Mouse (Mus musculus): ENCODE data around the gene Zfp821. TPM values are rescaled to one million over a fixed set of nuclear protein-coding genes. Genes with fewer than 3 reads are reported as not detected.
A peak's percentile ranks its signal among the peaks of the same experiment; 100 is the strongest.

Gene Zfp821
- polyA plus RNA-seq, 1 experiment from 2014 or later = 45.3 TPM

GRCm38 (mm10) chr8:109682120-109682519 is 23.2 kb upstream of the Zfp821 start:
- 97% methylated on average over 5 of the region's 5 CpGs for WGBS
- H3K36me3 ChIP-seq (ENCODE audit: control insufficient read depth, insufficient read depth, low read length) = peaks cover 27% of the 10 kb centered on the region
- no peaks in the 10 kb centered on the region for H3K4me1 ChIP-seq (ENCODE audit: control insufficient read depth, insufficient read depth, low read length)
- H3K9me3 ChIP-seq (ENCODE audit: control insufficient read depth, low read length) = no peaks in the 10 kb centered on the region
- H3K9ac ChIP-seq (ENCODE audit: low read length) = no peak overlapping the region
- no peak overlapping the region for H3K27ac ChIP-seq (replicated peaks; ENCODE audit: low read depth, low read length)
- no peak for DNase-seq (ENCODE audit: low spot score)
- ATAC-seq (ENCODE audit: insufficient number of reproducible peaks, low FRiP score, low TSS enrichment, low read depth) = no peak
- no peak overlapping the region for H3K4me3 ChIP-seq (ENCODE audit: low read depth, low read length)
- H3K27me3 ChIP-seq (ENCODE audit: control insufficient read depth, insufficient read depth, low read length) = no peaks in the 10 kb centered on the region
- no peak overlapping the region for H3K4me2 ChIP-seq (ENCODE audit: low read depth, severe bottlenecking)

DNA sequence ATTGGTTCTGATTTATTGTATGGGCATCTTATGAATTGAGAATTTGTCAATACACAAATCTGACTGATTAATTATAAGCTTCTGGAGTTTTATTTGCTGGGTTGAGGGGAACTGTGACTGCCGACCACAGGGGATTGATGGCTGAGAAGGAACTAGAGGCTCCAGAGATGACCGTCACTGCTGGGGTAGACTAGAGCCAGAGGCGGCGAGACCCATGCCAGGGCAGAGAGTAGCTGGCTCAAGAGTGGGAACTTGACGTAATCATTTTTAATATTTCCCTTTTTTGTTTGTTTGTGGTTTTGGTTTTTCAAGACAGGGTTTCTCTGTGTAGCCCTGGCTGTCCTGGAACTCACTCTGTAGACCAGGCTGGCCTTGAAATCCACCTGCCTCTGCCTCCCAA is 18.1 kb upstream of the Zfp821 start:
- ATAC-seq (ENCODE audit: insufficient number of reproducible peaks, low FRiP score, low TSS enrichment, low read depth) (no peak), DNase-seq (ENCODE audit: low spot score) (no peak)
- H3K9ac ChIP-seq (ENCODE audit: low read length) = no peak overlapping the region
- no peaks in the 10 kb centered on the region for H3K27me3 ChIP-seq (ENCODE audit: control insufficient read depth, insufficient read depth, low read length)
- no peaks in the 10 kb centered on the region for H3K9me3 ChIP-seq (ENCODE audit: control insufficient read depth, low read length)
- 96% methylated on average over 5 of the region's 5 CpGs for WGBS
- no peak overlapping the region for H3K27ac ChIP-seq (replicated peaks; ENCODE audit: low read depth, low read length)
- no peak overlapping the region for H3K4me2 ChIP-seq (ENCODE audit: low read depth, severe bottlenecking)
- H3K4me1 ChIP-seq (ENCODE audit: control insufficient read depth, insufficient read depth, low read length) = peaks cover 13% of the 10 kb centered on the region
- peaks cover 3% of the 10 kb centered on the region for H3K36me3 ChIP-seq (ENCODE audit: control insufficient read depth, insufficient read depth, low read length)
- H3K4me3 ChIP-seq (ENCODE audit: low read depth, low read length) = no peak overlapping the region

- 60% methylated on average over 5 of the region's 5 CpGs for WGBS
- no peak overlapping the region; the same call in 1 of the 2 replicates for H3K9ac ChIP-seq (ENCODE audit: low read length)
- no peak overlapping the region for H3K27ac ChIP-seq (replicated peaks; ENCODE audit: low read depth, low read length)
- H3K4me1 ChIP-seq (ENCODE audit: control insufficient read depth, insufficient read depth, low read length) = peaks cover 13% of the 10 kb centered on the region
- H3K4me2 ChIP-seq (ENCODE audit: low read depth, severe bottlenecking) = peak overlapping the region; percentile 85
- no peaks in the 10 kb centered on the region for H3K9me3 ChIP-seq (ENCODE audit: control insufficient read depth, low read length)
- DNase-seq (ENCODE audit: low spot score) (peak; percentile 50), ATAC-seq (ENCODE audit: insufficient number of reproducible peaks, low FRiP score, low TSS enrichment, low read depth) (no peak)
- H3K4me3 ChIP-seq (ENCODE audit: low read depth, low read length) = peak overlapping the region; percentile 86
- no peaks in the 10 kb centered on the region for H3K27me3 ChIP-seq (ENCODE audit: control insufficient read depth, insufficient read depth, low read length)
- H3K36me3 ChIP-seq (ENCODE audit: control insufficient read depth, insufficient read depth, low read length) = no peaks in the 10 kb centered on the region
These were observed 13.6 kb upstream of the Zfp821 start for GRCm38 (mm10) chr8:109691769-109692168.

DNA sequence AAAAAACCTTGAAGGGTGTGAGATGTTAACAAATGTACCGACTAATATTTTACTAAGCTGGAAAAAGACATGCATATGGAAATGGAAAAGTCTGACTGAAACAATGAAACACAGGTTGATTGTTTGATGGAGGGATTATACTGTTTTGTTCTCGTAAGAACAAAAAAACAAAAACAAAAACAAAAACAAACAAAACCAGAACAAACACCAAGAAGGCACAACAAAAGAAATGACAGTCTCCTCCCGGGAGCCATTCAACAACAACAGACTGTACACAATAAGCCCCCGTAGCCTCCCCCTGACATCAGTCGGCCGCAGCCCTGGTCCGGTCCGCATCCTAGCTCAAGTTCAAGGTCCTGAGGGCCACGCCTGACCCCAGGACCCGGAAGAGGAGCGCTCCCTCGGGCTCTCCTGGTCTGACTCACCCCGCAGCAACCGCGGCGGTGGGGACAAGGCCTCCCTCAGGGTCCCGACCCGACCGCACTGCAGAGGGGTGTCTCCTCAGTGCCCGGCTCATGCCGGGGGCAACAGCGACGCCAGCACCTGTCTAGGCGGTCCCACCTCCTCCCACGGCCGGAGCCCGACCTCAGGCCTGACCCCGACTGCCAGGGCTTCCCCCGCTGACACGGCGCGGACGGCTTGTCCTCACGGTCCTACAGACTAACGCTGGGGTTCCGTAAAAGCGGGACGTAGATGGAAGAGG is 12.8 kb upstream of the Zfp821 start:
- no peak for DNase-seq (ENCODE audit: low spot score)

DNA sequence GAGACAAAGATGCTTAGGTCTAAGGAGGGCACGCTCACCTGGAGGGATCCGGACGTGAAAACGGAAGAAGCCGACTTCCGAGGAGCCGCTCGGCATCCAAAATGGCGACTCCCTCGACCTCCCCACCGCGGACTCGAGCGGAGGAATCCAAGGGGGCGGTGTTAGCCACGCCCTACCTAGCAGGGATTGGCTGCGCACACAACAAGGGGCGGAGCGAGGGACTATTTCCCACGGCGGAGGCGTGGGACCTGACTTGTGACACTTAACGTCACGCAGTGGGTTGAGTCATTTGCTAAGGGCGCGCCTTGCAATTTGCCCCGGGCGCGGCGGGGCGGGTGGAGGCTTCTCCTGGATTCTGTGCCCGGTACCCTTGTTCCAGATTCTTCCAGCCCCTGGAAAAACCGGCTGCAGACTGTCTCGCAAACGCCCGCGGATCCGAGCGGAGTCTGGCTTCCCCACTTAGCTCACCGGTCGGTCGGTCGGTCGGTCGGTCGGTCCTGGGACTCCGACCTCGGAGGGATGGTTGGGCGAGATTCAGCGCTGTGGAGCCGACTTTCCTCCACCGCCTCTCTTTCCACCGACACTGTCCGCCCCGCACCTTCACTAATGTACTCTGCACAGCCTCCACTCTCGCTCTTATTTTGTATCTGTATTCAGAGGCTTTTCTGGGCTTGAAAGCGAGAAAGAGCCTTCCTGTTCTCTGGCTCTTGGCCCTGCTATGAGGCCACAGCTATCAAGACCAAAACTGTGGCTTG is 12.0 kb upstream of the Zfp821 start, which contains the start of gene Ist1:
Ist1 (minus strand) TSS at position 115 of the 755 bp plus-strand sequence.
- Histone ChIP-seq H3K9me3 (ENCODE audit: control insufficient read depth, low read length) (no peaks in the 10 kb centered on the region), H3K36me3 (ENCODE audit: control insufficient read depth, insufficient read depth, low read length) (no peaks in the 10 kb centered on the region), H3K4me3 (ENCODE audit: low read depth, low read length) (peak within 1 kb of the TSS; percentile 86), H3K9ac (ENCODE audit: low read length) (peak within 1 kb of the TSS; percentile 87), H3K4me2 (ENCODE audit: low read depth, severe bottlenecking) (peak within 1 kb of the TSS; percentile 85), H3K27me3 (ENCODE audit: control insufficient read depth, insufficient read depth, low read length) (no peaks in the 10 kb centered on the region), H3K27ac (replicated peaks; ENCODE audit: low read depth, low read length) (peak within 1 kb of the TSS; percentile 64; the same call in 1 of the 2 replicates), H3K4me1 (ENCODE audit: control insufficient read depth, insufficient read depth, low read length) (peaks cover 13% of the 10 kb centered on the region)
- DNase-seq (ENCODE audit: low spot score) (peak; percentile 100), ATAC-seq (ENCODE audit: insufficient number of reproducible peaks, low FRiP score, low TSS enrichment, low read depth) (peak; percentile 96)
- WGBS = 1% methylated on average over 57 of the region's 57 CpGs

More for the DNA sequence above, 12.8 kb upstream of the Zfp821 start:
- Histone ChIP-seq H3K36me3 (ENCODE audit: control insufficient read depth, insufficient read depth, low read length) (no peaks in the 10 kb centered on the region), H3K4me2 (ENCODE audit: low read depth, severe bottlenecking) (peak overlapping the region; percentile 85), H3K9ac (ENCODE audit: low read length) (peak overlapping the region; percentile 87), H3K4me3 (ENCODE audit: low read depth, low read length) (peak overlapping the region; percentile 86), H3K27ac (replicated peaks; ENCODE audit: low read depth, low read length) (peak overlapping the region; percentile 64; the same call in 1 of the 2 replicates), H3K9me3 (ENCODE audit: control insufficient read depth, low read length) (no peaks in the 10 kb centered on the region), H3K4me1 (ENCODE audit: control insufficient read depth, insufficient read depth, low read length) (peaks cover 13% of the 10 kb centered on the region), H3K27me3 (ENCODE audit: control insufficient read depth, insufficient read depth, low read length) (no peaks in the 10 kb centered on the region)
- peak; percentile 61 for ATAC-seq (ENCODE audit: insufficient number of reproducible peaks, low FRiP score, low TSS enrichment, low read depth)
- under 1% methylated on average over 38 of the region's 38 CpGs for WGBS

DNA sequence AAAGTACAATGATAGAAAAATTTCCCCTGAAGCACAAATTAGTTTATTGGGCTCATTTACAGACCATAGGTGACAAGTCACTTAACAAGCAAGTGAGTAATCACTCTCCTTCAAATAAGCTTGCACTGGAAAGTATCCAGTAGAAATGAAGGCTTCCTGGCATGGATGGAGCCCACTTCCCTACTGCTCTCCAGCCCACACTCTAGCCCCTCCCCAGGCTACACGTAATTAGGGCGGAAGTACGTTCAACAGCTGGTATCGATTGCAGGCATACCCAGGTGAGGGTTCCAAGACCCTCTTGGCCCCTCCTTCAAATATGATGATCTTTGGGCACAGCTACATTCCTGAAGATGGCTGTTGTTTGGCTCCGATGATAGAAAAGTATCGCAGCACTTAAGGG is 11.2 kb upstream of the Zfp821 start:
- H3K9me3 ChIP-seq (ENCODE audit: control insufficient read depth, low read length) = no peaks in the 10 kb centered on the region
- no peak overlapping the region for H3K9ac ChIP-seq (ENCODE audit: low read length)
- no peaks in the 10 kb centered on the region for H3K36me3 ChIP-seq (ENCODE audit: control insufficient read depth, insufficient read depth, low read length)
- DNase-seq (ENCODE audit: low spot score) (peak; percentile 26), ATAC-seq (ENCODE audit: insufficient number of reproducible peaks, low FRiP score, low TSS enrichment, low read depth) (no peak)
- H3K27me3 ChIP-seq (ENCODE audit: control insufficient read depth, insufficient read depth, low read length) = no peaks in the 10 kb centered on the region
- WGBS = 37% methylated on average over 6 of the region's 6 CpGs
- H3K27ac ChIP-seq (replicated peaks; ENCODE audit: low read depth, low read length) = no peak overlapping the region
- H3K4me2 ChIP-seq (ENCODE audit: low read depth, severe bottlenecking) = peak overlapping the region; percentile 85; the same call in 1 of the 2 replicates
- peaks cover 13% of the 10 kb centered on the region for H3K4me1 ChIP-seq (ENCODE audit: control insufficient read depth, insufficient read depth, low read length)
- no peak overlapping the region for H3K4me3 ChIP-seq (ENCODE audit: low read depth, low read length)

DNA sequence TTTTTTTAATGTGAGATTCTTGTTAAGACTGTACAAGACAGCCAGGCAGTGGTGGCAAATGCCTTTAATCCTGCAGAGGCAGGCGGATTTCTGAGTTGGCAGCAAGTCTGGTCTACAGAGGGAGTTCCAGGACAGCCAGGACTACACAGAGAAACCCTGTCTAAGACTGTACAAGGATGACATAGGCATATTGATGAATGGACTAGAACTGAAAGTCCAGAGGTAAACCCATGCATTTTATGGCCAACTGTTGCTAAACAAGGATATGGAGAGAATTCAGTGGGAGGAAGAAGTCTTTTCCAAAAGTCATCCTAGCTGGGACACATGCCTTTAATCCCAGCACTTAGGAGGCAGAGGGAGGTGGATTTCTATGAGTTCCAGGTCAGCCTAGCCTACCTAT is 7.6 kb upstream of the Zfp821 start:
- H3K9ac ChIP-seq (ENCODE audit: low read length) = no peak overlapping the region
- no peaks in the 10 kb centered on the region for H3K36me3 ChIP-seq (ENCODE audit: control insufficient read depth, insufficient read depth, low read length)
- no peaks in the 10 kb centered on the region for H3K4me1 ChIP-seq (ENCODE audit: control insufficient read depth, insufficient read depth, low read length)
- H3K27ac ChIP-seq (replicated peaks; ENCODE audit: low read depth, low read length) = no peak overlapping the region
- H3K9me3 ChIP-seq (ENCODE audit: control insufficient read depth, low read length) = no peaks in the 10 kb centered on the region
- H3K4me2 ChIP-seq (ENCODE audit: low read depth, severe bottlenecking) = no peak overlapping the region
- H3K4me3 ChIP-seq (ENCODE audit: low read depth, low read length) = no peak overlapping the region
- 76% methylated on average over 1 of the region's 1 CpGs for WGBS
- no peak for DNase-seq (ENCODE audit: low spot score)
- H3K27me3 ChIP-seq (ENCODE audit: control insufficient read depth, insufficient read depth, low read length) = no peaks in the 10 kb centered on the region
- no peak for ATAC-seq (ENCODE audit: insufficient number of reproducible peaks, low FRiP score, low TSS enrichment, low read depth)

- no peak overlapping the region for H3K4me3 ChIP-seq (ENCODE audit: low read depth, low read length)
- DNase-seq (ENCODE audit: low spot score) (no peak), ATAC-seq (ENCODE audit: insufficient number of reproducible peaks, low FRiP score, low TSS enrichment, low read depth) (no peak)
- H3K4me2 ChIP-seq (ENCODE audit: low read depth, severe bottlenecking) = no peak overlapping the region
- no peaks in the 10 kb centered on the region for H3K4me1 ChIP-seq (ENCODE audit: control insufficient read depth, insufficient read depth, low read length)
- no peak overlapping the region for H3K27ac ChIP-seq (replicated peaks; ENCODE audit: low read depth, low read length)
- no peaks in the 10 kb centered on the region for H3K9me3 ChIP-seq (ENCODE audit: control insufficient read depth, low read length)
- H3K36me3 ChIP-seq (ENCODE audit: control insufficient read depth, insufficient read depth, low read length) = no peaks in the 10 kb centered on the region
- 82% methylated on average over 3 of the region's 3 CpGs for WGBS
- no peak overlapping the region for H3K9ac ChIP-seq (ENCODE audit: low read length)
- no peaks in the 10 kb centered on the region for H3K27me3 ChIP-seq (ENCODE audit: control insufficient read depth, insufficient read depth, low read length)
These were observed 6.9 kb upstream of the Zfp821 start for GRCm38 (mm10) chr8:109698477-109698876.

All from limb, embryonic 11.5 days (tissue).